Mouse (Mus musculus) ovary, postnatal 36 days (tissue): ENCODE data around the gene 4930544D05Rik.
"Not testable (repeated sequence)": the region's sequence is repeated elsewhere in the genome, so short reads cannot be mapped to it uniquely, and the experiment has no call there.

Source experiments
- DNase-seq: peaks from one replicate; pipeline ENCODE4 v3.0.0; 2022; ENCODE audit warnings: low spot score, mixed read lengths

The 4930544D05Rik gene

DNA sequence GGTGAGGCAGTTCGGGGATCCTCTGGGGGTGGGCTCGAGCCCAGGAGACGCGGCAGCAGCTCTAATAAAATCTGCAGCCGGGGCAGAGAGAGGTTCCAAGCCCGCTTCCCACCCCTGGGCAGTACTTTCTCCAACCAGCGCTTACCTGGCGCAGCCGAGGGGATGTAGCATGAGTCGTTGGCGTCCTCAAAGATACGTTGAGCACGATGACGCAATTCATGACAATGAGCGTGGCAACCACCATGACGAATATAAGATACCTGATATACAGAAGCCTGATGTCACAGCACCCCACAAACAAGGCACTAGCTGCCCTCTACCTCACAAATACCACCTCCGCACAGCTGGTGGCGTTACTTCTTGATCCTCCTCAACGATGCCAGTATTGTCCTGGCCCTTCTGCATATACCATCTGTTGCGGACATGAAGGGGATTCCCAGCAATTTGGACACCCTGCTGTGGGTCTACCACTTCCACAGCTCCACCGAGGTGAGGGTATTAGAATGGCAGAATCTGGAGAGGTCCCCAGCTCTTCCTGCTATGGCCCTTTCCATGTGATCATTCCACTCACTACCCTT lies at the start of gene 4930544D05Rik:
Gene 4930544D05Rik (plus strand): TSS at position 333 of the 578 bp plus-strand sequence.
- no peak for DNase-seq

- DNase-seq = no peak
Observed at GRCm38 (mm10) chr11:70566586-70566985, 49.1 kb upstream of the 4930544D05Rik start.

GRCm38 (mm10) chr11:70570614-70571013 lies 45.0 kb upstream of the 4930544D05Rik start:
- DNase-seq = not testable (repeated sequence)

- DNase-seq = no peak
Observed at GRCm38 (mm10) chr11:70571641-70572040, 44.0 kb upstream of the 4930544D05Rik start.

DNA sequence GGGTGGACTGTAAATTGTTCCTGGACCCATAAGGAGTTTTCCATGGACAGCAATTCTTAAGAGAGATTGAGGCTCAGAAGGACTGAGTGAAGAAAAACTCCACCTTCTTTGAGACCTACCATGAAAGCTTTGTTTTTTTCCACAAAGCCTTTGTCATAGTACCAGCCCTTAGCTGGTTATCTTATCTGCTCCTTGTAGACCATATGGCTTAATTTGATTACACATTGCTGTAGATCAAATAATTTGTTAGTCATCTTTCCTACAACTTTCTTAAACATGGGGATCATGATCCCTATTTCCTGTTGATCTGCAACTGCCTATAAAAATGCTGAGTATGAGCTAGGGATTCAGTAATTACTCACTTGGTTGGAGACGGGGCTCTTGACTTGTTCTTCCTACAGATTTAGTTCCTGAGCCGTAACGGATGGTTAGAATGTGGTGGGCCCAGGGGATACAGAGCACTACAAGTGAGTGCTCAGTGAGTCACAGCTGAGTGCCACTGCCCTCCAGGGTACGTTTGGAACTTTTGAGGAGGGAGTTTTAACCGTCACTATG lies 43.2 kb upstream of the 4930544D05Rik start:
- DNase-seq = no peak

DNA sequence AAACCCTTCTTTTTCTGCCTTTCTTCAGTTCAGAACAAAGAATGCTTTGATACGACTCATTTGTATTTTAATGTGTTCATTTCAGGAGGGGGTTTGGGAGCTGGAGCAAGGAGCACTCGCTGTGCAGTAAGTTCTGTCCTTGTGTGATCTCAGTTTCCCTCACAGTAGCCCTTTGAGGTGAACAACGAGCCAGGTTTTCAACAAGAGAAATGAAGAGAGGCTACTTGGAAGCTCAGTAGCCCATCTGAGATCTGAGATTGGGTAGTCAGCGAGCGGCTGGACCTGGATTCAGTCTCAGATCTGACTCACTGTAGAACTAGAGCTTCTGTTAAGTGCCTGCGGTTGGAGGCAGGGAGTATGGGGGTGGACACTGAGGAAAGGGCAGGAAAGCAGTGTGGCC lies 41.8 kb upstream of the 4930544D05Rik start:
- no peak for DNase-seq

DNA sequence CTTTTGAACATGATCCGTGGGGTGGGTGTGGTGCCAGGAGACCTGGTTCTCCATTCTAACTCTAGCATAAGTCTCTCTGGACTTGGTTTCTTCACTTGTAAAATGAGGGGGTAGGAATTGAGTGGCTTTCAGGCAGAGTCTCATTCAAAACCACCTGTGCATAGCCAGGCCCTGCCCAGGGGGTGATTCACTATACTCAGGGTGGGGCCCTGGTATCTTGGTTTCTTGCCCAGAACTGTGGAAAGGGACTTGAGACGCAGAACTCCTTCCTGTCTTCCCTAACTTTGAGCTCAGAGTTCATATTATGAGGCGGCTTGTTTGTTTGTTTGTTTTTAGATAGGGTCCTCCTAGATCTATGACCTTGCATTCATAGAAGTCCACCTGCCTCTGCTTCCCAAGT lies 38.4 kb upstream of the 4930544D05Rik start:
- DNase-seq = no peak

GRCm38 (mm10) chr11:70578962-70579361 lies 36.7 kb upstream of the 4930544D05Rik start:
- DNase-seq = no peak

DNA sequence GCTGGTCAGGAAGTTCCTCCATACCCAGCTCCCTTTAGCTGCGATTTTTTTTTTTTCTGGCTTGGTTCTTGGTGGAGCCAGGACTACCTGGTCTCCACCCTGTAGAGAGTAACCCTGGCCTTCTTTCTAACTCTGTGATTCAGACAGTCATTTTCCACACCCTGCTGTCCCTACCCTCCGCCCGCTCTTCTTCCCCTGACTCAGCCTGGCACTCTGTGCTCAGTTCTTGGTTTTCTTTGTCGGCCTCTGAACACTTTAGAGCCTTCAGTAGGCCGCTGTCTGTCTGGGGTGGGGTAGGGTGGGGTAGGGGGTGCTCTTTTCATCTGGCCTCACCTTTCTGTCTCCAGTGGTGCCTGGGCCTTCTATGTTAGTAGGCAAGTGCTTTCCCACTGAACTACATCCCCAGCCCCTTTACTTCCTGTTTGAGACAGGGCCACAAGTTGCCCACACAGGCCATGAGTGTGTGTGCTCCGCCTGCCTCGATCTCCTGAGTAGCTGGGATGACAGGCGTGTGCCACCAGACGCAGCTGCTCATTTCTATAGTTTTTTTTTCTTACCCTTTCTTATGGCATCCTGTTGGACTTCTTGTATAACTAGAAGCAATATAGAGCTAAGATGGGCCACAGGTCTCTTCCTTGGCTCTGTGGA lies 35.8 kb upstream of the 4930544D05Rik start:
- no peak for DNase-seq

DNA sequence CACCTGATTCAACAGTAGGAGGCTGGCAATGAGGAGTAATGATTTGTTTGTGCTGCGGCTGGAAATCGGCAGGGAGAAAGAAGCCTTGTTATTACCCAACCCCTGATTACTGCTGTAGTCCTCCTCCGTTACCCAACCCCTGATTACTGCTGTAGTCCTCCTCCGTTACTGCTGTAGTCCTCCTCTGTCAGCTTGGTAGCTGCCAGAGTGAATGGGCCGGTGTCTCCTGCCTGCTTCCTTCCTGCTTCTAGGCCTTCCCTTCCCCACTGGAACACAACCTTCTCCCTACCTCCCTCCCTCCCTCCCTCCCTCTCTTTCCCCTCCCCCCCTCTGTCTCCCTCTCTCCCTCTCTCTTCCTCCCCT lies 35.3 kb upstream of the 4930544D05Rik start:
- no peak for DNase-seq

DNA sequence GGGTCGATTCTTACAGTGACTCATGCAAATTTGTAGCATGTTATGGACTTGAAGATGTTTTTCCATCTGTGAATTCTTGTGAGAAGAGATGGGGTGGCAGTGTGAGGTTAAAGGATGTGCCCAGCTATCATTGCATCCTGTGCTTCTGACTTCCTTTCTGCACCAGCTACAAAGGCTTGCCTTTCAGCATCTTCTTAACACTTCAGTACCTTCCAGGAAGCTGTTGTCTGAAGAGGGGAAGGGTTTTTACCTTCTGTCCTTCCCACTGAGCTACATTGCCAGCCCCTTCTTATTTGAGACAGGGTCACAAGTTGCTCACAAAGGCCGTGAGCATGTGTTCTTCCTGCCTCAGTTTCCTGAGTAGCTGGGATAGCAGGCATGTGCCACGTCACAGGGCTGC lies 34.7 kb upstream of the 4930544D05Rik start:
- DNase-seq = no peak

DNA sequence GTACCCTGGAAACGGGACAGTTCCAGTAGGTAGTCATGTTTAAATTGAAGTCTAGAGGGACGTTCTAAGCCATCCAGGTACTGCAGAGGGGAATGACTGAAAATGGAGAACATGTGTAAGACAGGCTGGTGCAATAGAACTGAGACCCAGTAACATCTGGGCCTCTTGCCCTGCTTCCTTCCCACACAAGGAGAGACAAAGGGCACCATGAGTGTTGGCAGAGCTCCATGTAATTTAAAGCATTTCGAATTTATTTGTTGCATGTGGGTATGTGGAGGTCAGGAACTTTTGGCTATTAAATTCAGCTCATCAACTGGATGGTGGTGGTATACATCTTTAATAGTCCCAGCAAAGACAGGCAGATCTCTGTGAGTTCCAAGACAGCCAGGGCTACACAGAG lies 33.5 kb upstream of the 4930544D05Rik start:
- DNase-seq = no peak

DNA sequence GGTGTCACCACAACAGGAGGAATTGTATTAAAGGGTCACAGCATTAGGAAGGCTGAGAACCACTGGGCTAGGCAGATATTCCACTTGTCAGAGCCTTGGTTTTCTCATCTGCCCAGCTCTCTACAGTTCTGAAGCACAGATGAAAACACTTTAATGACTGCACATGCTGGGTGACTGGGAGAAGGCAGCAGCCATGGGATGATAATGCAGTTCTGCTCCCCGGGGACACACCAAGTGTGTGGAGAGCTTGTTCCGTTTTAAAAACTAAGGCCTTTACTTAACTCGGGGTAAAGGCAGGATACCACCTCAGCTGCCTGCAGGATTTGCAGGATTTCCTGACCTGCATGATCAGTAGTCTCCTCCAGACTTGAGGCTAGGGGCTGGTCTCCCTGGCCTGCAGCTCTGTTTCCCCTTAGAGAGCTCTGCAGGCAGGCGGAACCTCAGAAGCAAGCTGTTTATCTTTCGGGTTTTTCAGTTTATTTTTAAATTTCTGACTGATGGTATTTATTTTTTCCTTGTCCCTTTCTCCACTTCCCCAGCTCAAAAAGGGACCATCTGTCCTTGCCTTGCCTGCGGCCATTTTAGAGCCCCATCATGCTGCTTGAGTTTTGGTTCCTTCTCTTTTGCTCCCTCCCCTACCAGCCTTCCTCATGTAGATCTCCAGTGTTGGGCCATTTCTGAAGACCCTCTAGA lies 32.5 kb upstream of the 4930544D05Rik start:
- DNase-seq = no peak

DNA sequence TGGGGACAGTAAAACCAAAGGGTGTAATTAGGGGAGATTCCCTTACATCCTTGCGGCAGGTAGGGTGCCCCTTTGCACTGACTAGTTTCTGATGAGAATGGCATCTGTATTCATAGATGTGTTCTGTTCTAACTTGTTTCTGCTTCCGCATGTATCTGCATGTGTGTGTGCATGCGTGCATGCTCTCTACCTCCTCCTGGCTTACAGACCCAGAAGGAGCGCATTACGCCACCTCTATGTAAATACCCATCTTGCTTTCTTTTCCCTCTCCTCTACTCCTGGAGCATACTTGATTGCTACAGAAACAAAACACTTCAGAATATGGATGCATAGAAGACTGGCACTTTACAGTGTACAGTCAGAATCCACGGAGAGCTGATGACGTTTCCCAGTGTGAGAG lies 31.9 kb upstream of the 4930544D05Rik start:
- DNase-seq = no peak

GRCm38 (mm10) chr11:70585457-70585856 lies 30.2 kb upstream of the 4930544D05Rik start:
- peak; percentile 55 for DNase-seq

DNA sequence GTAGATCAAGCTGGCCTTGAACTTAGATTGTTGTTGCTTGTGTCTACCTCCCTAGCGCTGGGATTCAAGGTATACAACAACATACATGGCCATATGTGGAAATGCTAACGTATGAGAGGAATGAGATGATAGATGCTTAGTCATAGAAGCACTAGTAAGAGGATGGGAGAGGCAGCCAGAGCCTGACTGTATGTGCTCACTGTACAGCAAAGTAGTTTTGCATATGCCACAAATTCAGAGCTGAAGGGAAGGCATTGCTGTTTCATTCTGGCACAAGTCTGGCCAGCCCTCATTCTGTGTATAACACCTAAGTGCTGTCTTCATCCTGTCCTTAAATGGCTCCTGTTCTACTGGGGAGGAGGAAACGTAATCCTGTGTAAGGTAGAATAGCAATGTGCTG lies 29.4 kb upstream of the 4930544D05Rik start:
- no peak for DNase-seq

DNA sequence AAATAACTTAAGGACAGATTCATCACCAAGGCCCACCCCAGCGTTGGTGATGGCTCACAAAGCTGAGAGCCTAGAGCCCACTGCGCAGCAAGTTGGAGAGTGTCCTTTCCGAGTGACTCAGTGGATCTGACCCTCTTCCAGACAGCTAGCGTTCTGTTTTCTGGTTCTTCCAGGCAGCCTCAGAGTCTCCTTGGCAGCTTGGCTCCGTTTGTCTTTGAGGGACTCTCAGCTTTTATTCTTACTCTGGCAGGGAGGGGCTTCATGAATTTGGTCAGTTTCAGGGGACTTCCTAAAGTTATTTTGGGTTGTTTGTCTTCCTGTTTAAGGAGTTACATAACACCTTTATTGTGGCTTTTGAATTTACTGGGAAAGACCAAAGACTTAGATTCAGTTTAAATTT lies 28.7 kb upstream of the 4930544D05Rik start:
- no peak for DNase-seq

DNA sequence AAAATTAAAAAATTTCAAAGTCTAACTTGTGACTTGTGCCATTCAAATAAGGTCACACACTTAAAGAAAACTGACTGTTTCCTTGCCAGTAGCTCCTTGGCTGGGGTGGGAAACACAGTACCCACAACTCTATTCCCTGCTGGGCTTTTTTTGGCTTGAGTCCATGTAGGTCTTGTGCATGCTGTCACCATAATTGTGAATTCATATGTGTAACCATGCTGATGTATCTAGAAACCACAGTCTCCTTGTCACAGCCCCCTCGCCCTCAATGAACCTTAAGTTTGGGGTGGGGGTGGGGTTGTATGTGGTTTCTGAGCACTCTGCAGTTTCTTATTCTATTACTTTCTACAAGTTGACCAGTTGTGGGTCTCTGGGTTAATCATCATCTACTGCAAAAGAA lies 23.9 kb upstream of the 4930544D05Rik start:
- no peak for DNase-seq

- no peak for DNase-seq
Observed at GRCm38 (mm10) chr11:70594253-70594989, 21.2 kb upstream of the 4930544D05Rik start.

GRCm38 (mm10) chr11:70595638-70596037 lies 20.0 kb upstream of the 4930544D05Rik start:
- DNase-seq = no peak

DNA sequence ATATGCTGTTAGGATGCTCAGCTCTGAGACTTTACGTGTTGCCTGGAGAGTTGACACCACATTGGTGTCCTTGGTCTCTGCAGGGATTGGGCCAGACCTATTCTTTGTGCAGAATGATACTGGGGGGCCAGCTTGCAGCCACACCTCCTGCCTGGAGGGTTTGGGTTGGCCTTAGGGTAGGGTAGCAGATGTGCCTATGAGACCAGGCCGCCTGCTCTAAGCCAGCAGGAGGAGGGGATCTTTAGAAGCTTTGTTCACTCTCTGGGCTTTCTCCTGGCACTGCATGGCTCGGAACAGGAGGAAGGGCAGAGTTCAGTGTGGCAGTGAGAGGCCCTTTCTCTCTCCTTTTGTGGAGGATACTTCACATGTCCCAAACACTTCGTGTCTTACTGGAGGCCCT lies 19.6 kb upstream of the 4930544D05Rik start:
- DNase-seq = no peak

DNA sequence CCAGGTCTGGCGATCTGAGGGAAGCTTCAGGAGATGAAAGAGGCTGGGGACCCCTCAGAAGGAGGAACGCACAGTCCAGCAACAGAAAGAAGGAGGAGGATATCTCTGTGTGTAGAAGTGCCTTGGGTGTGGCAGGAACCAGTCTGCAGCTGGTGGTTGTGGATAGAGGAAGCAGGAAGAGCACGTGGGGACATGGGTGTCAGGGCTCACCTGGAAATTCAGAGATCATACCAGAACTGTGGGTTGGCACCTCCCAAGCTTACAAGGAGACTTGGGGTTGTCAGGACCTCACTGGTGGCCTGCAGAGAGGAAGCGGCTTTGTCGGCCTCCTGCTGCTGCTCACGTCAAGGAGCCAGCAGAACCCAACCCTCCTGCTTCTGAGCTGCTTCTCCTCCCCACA lies 18.3 kb upstream of the 4930544D05Rik start:
- no peak for DNase-seq
